Mouse (Mus musculus): Measurements from ENCODE around the gene Cog8. TPM values are rescaled to one million over a fixed set of nuclear protein-coding genes. Genes with fewer than 3 reads are reported as not detected.

Gene Cog8
- polyA plus RNA-seq (2021) = 31.1 TPM

DNA sequence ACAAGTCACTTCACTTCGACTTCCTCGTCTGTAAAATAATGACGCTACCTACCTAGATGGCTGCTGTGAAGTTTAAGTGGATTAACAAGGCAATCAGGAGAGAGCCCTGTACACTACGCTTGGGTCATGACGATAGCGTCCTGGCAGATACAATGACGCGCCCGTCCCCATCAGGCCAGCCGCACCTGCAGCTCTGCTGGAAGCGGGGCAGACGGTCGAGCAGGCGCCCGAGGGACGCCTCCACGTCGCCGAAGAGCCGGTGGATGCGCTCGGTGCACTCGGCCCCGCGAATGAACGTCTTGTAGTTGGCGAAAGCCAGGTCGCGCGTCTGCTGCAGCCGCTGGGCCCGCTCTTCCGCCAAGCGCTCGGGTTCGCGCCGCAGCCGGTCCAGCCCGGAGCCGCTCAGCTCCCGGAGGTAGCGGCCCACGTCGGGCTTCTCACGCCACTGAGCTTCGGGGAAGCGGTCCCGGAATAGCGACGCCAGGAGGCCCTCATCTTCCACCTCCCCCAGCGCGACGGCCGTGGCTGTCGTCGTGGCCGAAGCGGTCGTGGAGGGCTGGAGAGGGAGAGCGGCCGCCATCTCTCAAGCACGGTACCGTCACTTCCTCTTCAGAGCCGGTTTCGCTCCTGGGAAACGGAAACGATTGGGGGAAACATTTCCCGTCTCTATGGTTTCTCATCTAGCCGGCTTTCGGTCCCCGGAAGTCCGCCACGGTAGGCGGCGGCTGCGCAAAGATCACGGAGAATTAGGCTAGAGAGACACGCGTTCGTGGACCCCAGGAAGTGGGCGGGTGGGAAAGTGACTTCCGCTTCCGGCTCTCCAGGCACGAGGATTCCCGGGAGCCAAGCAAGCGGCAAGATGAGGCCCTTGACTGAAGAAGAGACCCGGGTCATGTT is at the start of gene Cog8, which contains the start of gene Nip7:
TSS of gene Cog8 (minus strand) at position 614 of the 897 bp plus-strand sequence.
TSS of gene Nip7 (plus strand) at position 802 of the 897 bp plus-strand sequence.
- POLR2A ChIA-PET = interaction anchor here (1.3 to 1.5 kb wide), 2 partner anchors 14 to 39 kb away, joined by 4 read pairs; no protein-coding TSS in a partner anchor
- TF ChIP-seq CTCF (IDR thresholded peaks at IDR 0.05) = no peak
- in situ Hi-C loops (cut with MboI; ENCODE audit: low pct_unique_long_range_greater_than_20kb) = no loop called here
- CTCF ChIA-PET = interaction anchor here (1.1 kb wide), 1 partner anchor 168 kb away, joined by 4 read pairs; no protein-coding TSS in a partner anchor
- no peaks in the 10 kb centered on the region for H3K27me3 ChIP-seq
- ATAC-seq (peak; percentile 83), DNase-seq (ENCODE audit: low read depth, low spot score) (peak; percentile 82)

- in situ Hi-C loops (cut with MboI; ENCODE audit: low pct_unique_long_range_greater_than_20kb) = loop anchor here (10.0 kb wide), 1 partner anchor 470 kb away; no protein-coding TSS in a partner anchor
- CTCF ChIA-PET = interaction anchor here (0.7 to 2.1 kb wide), 13 partner anchors 10 to 327 kb away, joined by 3 to 11 read pairs (median 3); partner anchors contain the start of gene Nob1
- DNase-seq (ENCODE audit: low read depth, low spot score) = no peak
These were observed 48.1 kb upstream of the Cog8 start for GRCm38 (mm10) chr8:107104547-107104946.

DNA sequence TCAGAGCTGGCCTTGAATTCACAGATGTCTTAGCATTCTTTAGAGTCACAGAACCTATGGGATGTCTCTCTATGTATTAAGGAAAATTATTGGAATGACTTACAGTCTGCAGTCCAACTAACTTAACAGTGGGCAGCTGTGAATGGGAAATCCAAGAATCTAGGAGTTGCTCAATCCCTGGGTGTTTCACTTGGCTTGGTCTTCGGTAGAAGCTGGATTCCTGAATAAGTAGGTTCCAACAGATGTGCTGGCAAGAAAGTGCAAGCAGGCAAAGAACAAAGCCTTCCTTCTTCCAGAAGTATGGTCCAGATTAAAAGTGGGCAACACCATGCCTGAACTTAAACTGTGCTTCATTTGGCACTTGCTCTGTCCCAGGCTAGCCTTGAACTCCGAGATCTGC is 44.1 kb upstream of the Cog8 start:
- POLR2A ChIA-PET = no interaction called here
- TF ChIP-seq CTCF (IDR thresholded peaks at IDR 0.05) = no peak
- ATAC-seq (no peak), DNase-seq (ENCODE audit: low read depth, low spot score) (no peak)
- CTCF ChIA-PET = interaction anchor here (1.1 to 1.4 kb wide), 3 partner anchors 14 to 223 kb away, joined by 3 to 5 read pairs (median 3); no protein-coding TSS in a partner anchor
- in situ Hi-C loops (cut with MboI; ENCODE audit: low pct_unique_long_range_greater_than_20kb) = loop anchor here (10.0 kb wide), 1 partner anchor 474 kb away; no protein-coding TSS in a partner anchor
- no peaks in the 10 kb centered on the region for H3K27me3 ChIP-seq

More at GRCm38 (mm10) chr8:107104547-107104946, 48.1 kb upstream of the Cog8 start:
- no peaks in the 10 kb centered on the region for H3K27me3 ChIP-seq
- POLR2A ChIA-PET = no interaction called here
- peak; percentile 94 for TF ChIP-seq CTCF (IDR thresholded peaks at IDR 0.05)
- ATAC-seq = peak; percentile 62

DNA sequence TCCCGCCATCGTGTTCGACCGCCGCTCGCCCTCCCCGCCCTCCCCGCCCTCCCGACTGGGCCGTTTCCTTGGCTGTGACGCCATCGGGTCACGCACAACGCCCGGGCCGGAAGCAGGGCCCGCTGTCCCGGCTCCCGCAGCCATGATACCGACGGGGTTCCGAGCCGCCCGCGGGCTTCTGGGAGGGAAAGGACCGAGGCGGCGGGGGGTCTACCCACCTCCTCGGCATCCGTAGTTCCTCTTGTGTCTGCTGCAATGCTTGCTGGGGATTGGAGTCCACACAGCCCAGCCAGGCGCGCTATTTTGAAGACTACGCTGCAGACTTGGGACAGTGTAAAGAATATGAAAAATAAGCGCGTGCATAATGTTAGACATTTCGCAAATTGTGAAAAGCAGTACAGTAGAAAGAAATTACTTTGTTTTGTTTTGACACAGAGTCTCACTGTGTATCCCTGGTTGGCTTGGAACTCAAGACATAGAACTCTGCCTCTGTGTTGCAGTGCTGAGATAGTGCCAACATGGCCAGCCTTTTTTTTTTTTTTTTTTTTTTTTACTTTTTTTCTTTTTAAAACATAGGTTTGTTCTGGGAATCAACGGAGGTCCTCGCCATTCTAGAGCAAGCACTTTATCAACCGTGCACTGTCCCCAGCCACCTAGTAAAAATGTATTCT is 40.0 kb upstream of the Cog8 start, which contains the start of gene Terf2:
TSS of gene Terf2 (minus strand) at position 182 of the 671 bp plus-strand sequence.
- H3K27me3 ChIP-seq = no peaks in the 10 kb centered on the region
- ChIA-PET POLR2A (interaction anchor here (0.7 kb wide), 1 partner anchor 377 kb away, joined by 7 read pairs; no protein-coding TSS in a partner anchor), CTCF (interaction anchor here (1.3 to 1.7 kb wide), 2 partner anchors 9 to 18 kb away, joined by 3 to 4 read pairs; no protein-coding TSS in a partner anchor)
- DNase-seq (ENCODE audit: low read depth, low spot score) (peak; percentile 57), ATAC-seq (peak; percentile 84)
- in situ Hi-C loops (cut with MboI; ENCODE audit: low pct_unique_long_range_greater_than_20kb) = no loop called here
- no peak for TF ChIP-seq CTCF (IDR thresholded peaks at IDR 0.05)

DNA sequence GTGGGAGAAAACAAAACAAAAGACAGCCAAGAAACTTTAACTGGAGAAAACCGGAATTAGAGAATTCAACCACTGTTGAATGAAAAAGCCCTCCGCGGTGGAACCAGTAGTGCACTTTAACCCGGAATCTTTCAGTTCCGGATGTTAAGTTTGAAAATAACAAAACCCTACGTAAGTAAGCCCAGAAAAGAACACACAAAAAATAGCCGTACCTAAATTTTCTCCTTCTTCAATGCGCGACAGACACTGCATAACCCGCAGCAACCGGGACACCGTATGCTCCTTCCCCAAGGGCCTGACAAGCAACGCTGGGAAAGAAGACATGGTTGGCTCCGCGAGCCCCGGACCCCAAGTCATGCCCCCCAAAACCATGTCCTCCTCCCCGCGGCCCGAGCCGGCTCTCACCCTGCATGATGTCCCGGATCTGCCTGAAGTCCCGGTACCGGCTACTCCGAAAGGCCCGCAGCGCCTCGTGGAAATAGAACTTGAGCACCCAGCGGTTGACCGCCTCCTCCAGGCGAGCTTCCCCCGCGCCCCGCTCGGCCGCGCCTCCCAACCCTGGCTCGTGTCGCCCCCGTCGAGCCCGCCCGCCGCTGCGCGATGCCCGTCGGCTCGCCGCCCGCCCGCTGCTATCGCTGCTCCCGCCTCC is 39.4 kb upstream of the Cog8 start:
- no peak for DNase-seq (ENCODE audit: low read depth, low spot score)
- no peak for TF ChIP-seq CTCF (IDR thresholded peaks at IDR 0.05)
- ChIA-PET CTCF (interaction anchor here (1.3 kb wide), 1 partner anchor 18 kb away, joined by 3 read pairs; no protein-coding TSS in a partner anchor), POLR2A (interaction anchor here (0.7 to 1.2 kb wide), 2 partner anchors 40 to 231 kb away, joined by 3 to 4 read pairs; no protein-coding TSS in a partner anchor)
- H3K27me3 ChIP-seq = no peaks in the 10 kb centered on the region
- in situ Hi-C loops (cut with MboI; ENCODE audit: low pct_unique_long_range_greater_than_20kb) = no loop called here
- ATAC-seq = peak; percentile 81

- no peaks in the 10 kb centered on the region for H3K27me3 ChIP-seq
- in situ Hi-C loops (cut with MboI; ENCODE audit: low pct_unique_long_range_greater_than_20kb) = no loop called here
- ChIA-PET POLR2A (no interaction called here), CTCF (interaction anchor here (1.3 kb wide), 1 partner anchor 14 kb away, joined by 3 read pairs; no protein-coding TSS in a partner anchor)
- ATAC-seq (no peak), DNase-seq (ENCODE audit: low read depth, low spot score) (no peak)
- TF ChIP-seq CTCF (IDR thresholded peaks at IDR 0.05) = no peak
These were observed 34.0 kb upstream of the Cog8 start for GRCm38 (mm10) chr8:107090531-107090930.

DNA sequence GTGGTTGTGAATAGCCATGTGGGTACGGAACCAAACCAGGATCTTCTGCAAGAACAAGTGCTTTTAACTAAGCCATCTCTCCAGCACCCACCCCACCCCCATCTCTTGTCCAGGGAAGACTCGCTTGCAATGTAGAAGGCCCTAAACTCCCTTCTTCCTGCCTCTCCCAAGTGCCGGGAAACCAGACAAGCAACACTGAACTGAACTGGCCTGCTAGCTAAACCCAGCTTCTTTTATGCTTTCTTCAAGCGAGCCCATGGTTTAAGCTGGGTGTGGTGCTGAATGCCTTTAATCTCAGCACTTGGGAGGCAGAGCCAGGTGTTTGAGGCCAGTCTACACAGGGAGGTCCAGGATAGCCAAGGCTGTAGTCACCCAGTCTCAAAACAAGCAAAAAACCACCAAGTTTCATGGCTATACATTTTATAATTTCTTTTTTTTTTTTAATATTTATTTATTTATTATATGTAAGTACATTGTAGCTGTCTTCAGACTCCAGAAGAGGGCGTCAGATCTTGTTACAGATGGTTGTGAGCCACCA is 32.1 kb upstream of the Cog8 start:
- CTCF ChIA-PET = interaction anchor here (1.3 kb wide), 1 partner anchor 23 kb away, joined by 4 read pairs; the partner anchor contains the start of gene Tmed6
- POLR2A ChIA-PET = no interaction called here
- TF ChIP-seq CTCF (IDR thresholded peaks at IDR 0.05) = no peak
- H3K27me3 ChIP-seq = no peaks in the 10 kb centered on the region
- in situ Hi-C loops (cut with MboI; ENCODE audit: low pct_unique_long_range_greater_than_20kb) = no loop called here
- no peak for DNase-seq (ENCODE audit: low read depth, low spot score)
- ATAC-seq = no peak

GRCm38 (mm10) chr8:107086018-107086417 is 29.5 kb upstream of the Cog8 start:
- DNase-seq (ENCODE audit: low read depth, low spot score) (no peak), ATAC-seq (no peak)
- ChIA-PET CTCF (interaction anchor here (1.7 kb wide), 1 partner anchor 8 kb away, joined by 6 read pairs; no protein-coding TSS in a partner anchor), POLR2A (no interaction called here)
- no peaks in the 10 kb centered on the region for H3K27me3 ChIP-seq
- no peak for TF ChIP-seq CTCF (IDR thresholded peaks at IDR 0.05)
- in situ Hi-C loops (cut with MboI; ENCODE audit: low pct_unique_long_range_greater_than_20kb) = no loop called here

DNA sequence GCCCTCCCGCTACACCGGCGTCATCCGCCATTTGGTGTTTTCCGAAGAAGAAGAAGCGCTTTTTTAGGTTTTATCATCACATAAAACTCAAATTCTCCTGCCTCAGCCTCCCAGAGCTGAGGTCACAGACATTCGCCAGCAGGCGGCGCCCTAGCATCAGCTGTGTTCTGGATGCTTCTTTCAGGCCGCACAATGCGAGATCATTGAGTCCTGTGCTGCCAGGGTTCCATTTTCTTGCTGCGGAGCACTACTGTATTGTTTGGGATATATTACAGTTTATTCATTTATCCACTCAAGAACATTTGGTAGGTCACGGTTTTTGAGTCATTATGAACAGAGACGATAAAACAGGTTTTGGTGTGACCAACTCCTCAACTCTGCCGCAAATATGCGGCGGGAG is 28.9 kb upstream of the Cog8 start:
- POLR2A ChIA-PET = no interaction called here
- no peak for ATAC-seq
- H3K27me3 ChIP-seq = no peaks in the 10 kb centered on the region
- DNase-seq (ENCODE audit: low read depth, low spot score) = no peak
- in situ Hi-C loops (cut with MboI; ENCODE audit: low pct_unique_long_range_greater_than_20kb) = no loop called here
- TF ChIP-seq CTCF (IDR thresholded peaks at IDR 0.05) = no peak
- CTCF ChIA-PET = interaction anchor here (1.7 kb wide), 1 partner anchor 9 kb away, joined by 6 read pairs; no protein-coding TSS in a partner anchor

Measured in Patski (cell line).